Mouse (Mus musculus): Measurements from ENCODE around the gene Mast4.

GRCm38 (mm10) chr13:103061680-103062079 lies 272.6 kb downstream of the Mast4 start:
- TF ChIP-seq CTCF (IDR thresholded peaks at IDR 0.05; ENCODE audit: low read depth, low read length) (no peak), GATA1 (IDR thresholded peaks at IDR 0.05; ENCODE audit: borderline replicate concordance, low read length) (no peak)

Measured in G1E (cell line).